In the genomic region with DNA sequence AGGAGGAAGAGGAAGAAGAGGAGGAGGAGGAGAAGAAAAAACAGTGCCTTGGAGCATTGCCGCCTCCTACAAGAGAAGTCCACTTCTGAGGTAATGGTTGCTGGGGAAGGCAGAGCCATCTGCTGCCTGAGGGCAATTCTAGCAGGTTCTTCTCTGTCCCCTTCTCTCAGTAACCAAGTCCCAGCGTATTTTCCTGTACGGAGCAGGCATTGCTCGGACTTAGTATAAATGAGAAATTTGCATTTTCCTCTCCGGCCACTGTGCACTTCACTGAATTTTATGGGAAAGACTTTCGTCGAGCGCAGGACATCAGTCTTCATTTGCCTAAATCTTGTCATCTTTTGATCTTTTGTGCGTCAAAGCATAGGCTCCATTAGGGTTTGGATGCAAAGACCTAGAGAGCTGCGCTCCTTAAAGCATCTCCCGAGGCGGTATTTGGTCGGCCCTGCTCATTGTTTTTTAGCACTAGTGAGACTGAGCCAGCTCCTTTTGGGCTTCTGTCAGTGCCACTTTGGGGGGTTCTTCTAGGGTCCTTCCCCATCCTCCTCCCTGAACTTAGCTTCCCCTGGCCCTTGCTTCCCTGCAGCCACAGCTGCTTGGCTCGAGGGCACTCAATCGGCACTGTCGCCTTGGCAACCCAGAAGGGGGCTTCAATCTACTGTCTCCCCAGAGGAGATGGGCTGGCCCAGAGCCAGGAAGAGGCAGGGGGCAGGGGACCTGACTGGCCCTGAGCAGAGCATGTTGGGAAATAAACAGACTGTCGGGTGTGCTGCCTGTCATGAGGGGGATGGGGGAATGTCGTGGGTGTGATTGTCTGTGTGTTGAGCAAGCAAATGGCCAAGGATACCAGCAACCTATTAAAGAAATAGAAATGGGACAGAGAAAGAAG, we compare ENCODE assay signal across 8 mouse cellular contexts. TPM values are rescaled to one million over a fixed set of nuclear protein-coding genes. Genes with fewer than 3 reads are reported as not detected.
DNase-seq lines count a peak whose midpoint lies in the region; ATAC-seq and TF ChIP-seq lines count a peak whose summit lies in the region.

No protein-coding gene starts in this region.

- H3K27ac ChIP-seq in liver, embryonic 12.5 days = no peak overlapping the region
- no peak overlapping the region for H3K27ac ChIP-seq in left cerebral cortex, adult 2 months

- no peak overlapping the region for H3K4me2 ChIP-seq in liver, embryonic 12.5 days

- H3K4me3 ChIP-seq in liver, embryonic 12.5 days = no peak overlapping the region
- H3K4me3 ChIP-seq in left cerebral cortex, adult 2 months = no peak overlapping the region

- intact Hi-C loops in left cerebral cortex, adult 2 months (cut with DNase I) = no loop called here

- peaks cover 30% of the 10 kb centered on the region for H3K4me1 ChIP-seq in liver, embryonic 12.5 days

- H3K36me3 ChIP-seq in liver, embryonic 12.5 days = no peaks in the 10 kb centered on the region

- ATAC-seq in liver, embryonic 12.5 days = 0 out of 2 replicates have a peak, but pooled peaks have one; percentile 61

- H3K9ac ChIP-seq in liver, embryonic 12.5 days = no peak overlapping the region

- DNase-seq in adrenal gland, postnatal 10 days = peak; percentile 9
- no peak for DNase-seq in adrenal gland, postnatal 36 days
- DNase-seq in ovary, postnatal 36 days (ENCODE audit: low spot score) = peak; percentile 33
- no peak for DNase-seq in ovary, postnatal 14 days (ENCODE audit: low spot score)
- peak; percentile 94 for DNase-seq in retina, embryonic 14.5 days (ENCODE audit: low spot score)
- no peak for DNase-seq in left cerebral cortex, adult 2 months (ENCODE audit: extremely low spot score in 1 of 2, low spot score in 2 of 2)
- DNase-seq in ovary, postnatal 10 days (ENCODE audit: low spot score) = no peak

- no peaks in the 10 kb centered on the region for H3K9me3 ChIP-seq in liver, embryonic 12.5 days (replicated peaks)

- no peak for TF ChIP-seq CTCF in left cerebral cortex, adult 2 months (IDR thresholded peaks at IDR 0.05)

- WGBS in liver, embryonic 12.5 days (ENCODE audit: insufficient replicate concordance) = 29% methylated on average over 18 of the region's 18 CpGs

- H3K27me3 ChIP-seq in liver, embryonic 12.5 days (replicated peaks) = peaks cover 46% of the 10 kb centered on the region

RNA-seq across cellular contexts. Expression of a gene that starts 13.7 kb away (rescaled TPM):
- total RNA-seq in adrenal gland, postnatal 10 days (2021) = 10 to 100 TPM; 33.0 to 49.2 TPM
- total RNA-seq in adrenal gland, postnatal 36 days (2021) = 10 to 100 TPM; 29.3 to 34.5 TPM
- 15.3 and 16.7 TPM in 2 replicates for polyA plus RNA-seq in liver, embryonic 12.5 days (2016; fragmentation: Nextera tagmentation; extraction: Ambion mirVana)
- 10 to 100 TPM; 63.0 to 73.4 TPM for total RNA-seq in left cerebral cortex, adult 2 months (2021)

RNA-seq across cellular contexts. Expression of a gene that starts 53.4 kb away (rescaled TPM):
- 1 to 10 TPM; 6.6 to 6.9 TPM for total RNA-seq in adrenal gland, postnatal 10 days (2021)
- 1 to 10 TPM; 1.7 to 1.8 TPM for total RNA-seq in adrenal gland, postnatal 36 days (2021)
- polyA plus RNA-seq in liver, embryonic 12.5 days (2016; fragmentation: Nextera tagmentation; extraction: Ambion mirVana) = 28.0 TPM in 2 replicates
- under 1 TPM; 0.63 to 0.81 TPM for total RNA-seq in left cerebral cortex, adult 2 months (2021)

Comparison
In these comparisons a context has a peak if more than half of its experiments do, and no peak if none do; other contexts are left out.
1. DNase-seq: peak in adrenal gland, postnatal 10 days (single experiment), ovary, postnatal 36 days (single experiment) and retina, embryonic 14.5 days (single experiment); none in adrenal gland, postnatal 36 days (0 of 2), ovary, postnatal 14 days (single experiment), left cerebral cortex, adult 2 months (0 of 2) and ovary, postnatal 10 days (single experiment).